Mouse (Mus musculus) granulocyte monocyte progenitor cell, adult 5-6 weeks (primary cell): ENCODE measurements around the gene Mif4gd. TPM values are rescaled to one million over a fixed set of nuclear protein-coding genes. Genes with fewer than 3 reads are reported as not detected.

ENCODE experiments used
- ATAC-seq: replicated peaks from 2 replicates; pipeline ENCODE4 v1.8.0; 2016; ENCODE audit warnings: mild to moderate bottlenecking, moderate TSS enrichment, inconsistent platforms; ENCODE audit not compliant: poor library complexity, severe bottlenecking
- total RNA-seq, 2 experiments: library from RNA; stranded (forward) in 1 of 2; stranded (reverse) in 1 of 2; fragments of 200-712, 200-1000 nt in 1 of 2; fragments of >200 nt in 1 of 2; fragmentation: Nextera tagmentation in 1 of 2; gene quantifications; 2 replicates each; pipeline ENCODE4 v1.2.3; 2014 to 2017

Gene Mif4gd
- total RNA-seq, 2 experiments from 2014 or later, result 18.9 to 29.5 TPM

DNA sequence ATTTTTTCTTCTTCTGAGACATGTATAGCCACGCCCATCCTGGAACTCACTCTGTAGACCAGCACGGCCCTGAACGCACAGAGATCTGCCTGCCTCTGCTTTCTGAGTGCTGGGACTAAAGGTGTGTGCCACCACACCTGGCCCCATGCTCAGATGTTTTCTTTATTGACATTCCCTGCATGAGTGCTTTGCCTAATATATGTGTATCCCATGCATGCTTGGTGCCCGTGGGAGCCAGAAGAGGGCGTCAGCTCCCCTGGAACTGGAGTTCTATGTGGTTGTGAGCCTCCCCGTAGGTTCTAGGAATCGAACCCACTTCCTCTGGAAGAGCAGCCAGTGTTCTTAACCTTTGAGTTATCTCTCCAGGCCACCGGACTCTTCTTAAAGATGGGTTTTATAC, 22.3 kb upstream of the Mif4gd start:
- ATAC-seq, result no peak

DNA sequence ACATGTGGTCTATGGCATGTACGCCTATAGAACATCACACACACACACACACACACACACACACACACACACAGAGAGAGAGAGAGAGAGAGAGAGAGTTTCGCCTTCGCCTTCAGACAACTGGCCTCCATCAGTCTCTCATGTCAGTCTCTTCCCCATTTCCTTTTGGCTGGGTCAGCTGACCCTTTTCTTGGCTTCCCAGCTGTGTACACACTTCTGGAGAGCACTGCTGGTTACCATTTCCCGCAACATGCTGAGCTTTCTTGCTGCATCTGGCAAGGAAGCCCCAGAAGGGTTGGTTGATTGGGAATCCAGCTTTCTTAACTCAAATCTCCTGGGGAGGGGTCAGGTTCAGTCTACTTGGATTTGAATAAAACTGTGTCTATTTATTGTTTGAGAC, 21.3 kb upstream of the Mif4gd start:
- ATAC-seq, result peak; percentile 20; the same call in 1 of the 2 replicates

DNA sequence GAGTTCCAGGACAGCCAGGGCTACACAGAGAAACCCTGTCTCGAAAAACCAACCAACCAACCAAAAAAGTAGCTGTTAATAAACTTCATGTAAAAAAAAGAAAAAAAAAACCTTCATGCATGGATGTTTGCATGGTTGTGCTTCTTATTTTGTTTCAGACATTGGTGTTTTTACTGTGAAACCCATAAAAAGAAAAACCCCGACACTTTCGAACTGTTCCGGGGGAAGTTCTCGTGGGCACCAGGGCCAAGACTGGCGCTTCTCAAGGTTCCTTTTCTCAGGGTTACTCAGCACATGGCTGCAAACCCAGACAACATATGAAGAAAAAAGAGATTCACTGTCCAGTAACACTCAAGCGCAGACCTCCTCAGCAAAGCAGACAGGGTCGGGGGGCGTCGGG, 20.1 kb upstream of the Mif4gd start:
- ATAC-seq, result no peak

DNA sequence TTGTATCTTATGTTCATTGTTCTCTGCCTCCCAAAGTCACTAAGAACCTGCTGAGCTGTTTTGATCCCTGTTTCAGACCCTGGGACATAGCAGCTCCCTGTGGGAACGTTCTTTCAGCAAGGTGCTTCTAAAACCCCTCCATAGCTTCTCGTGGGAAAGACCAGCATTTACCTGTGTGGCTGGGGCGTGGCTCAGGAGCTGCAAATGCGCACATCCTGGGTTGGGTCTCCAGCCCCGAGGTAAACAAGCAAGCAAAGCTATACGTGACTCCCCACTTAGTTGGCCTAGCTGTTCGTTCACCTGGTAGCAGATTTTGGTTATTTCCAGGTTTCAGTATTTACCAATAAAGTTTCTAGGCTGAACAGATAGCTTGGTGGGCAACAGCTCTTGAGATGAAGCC, 19.5 kb upstream of the Mif4gd start:
- ATAC-seq, result no peak

- ATAC-seq, result no peak
Observed at GRCm38 (mm10) chr11:115631505-115631890, 18.7 kb upstream of the Mif4gd start.

- ATAC-seq, result peak; percentile 72
Observed at GRCm38 (mm10) chr11:115630532-115631504, 18.0 kb upstream of the Mif4gd start.

GRCm38 (mm10) chr11:115629734-115630531, 17.2 kb upstream of the Mif4gd start:
- no peak for ATAC-seq

DNA sequence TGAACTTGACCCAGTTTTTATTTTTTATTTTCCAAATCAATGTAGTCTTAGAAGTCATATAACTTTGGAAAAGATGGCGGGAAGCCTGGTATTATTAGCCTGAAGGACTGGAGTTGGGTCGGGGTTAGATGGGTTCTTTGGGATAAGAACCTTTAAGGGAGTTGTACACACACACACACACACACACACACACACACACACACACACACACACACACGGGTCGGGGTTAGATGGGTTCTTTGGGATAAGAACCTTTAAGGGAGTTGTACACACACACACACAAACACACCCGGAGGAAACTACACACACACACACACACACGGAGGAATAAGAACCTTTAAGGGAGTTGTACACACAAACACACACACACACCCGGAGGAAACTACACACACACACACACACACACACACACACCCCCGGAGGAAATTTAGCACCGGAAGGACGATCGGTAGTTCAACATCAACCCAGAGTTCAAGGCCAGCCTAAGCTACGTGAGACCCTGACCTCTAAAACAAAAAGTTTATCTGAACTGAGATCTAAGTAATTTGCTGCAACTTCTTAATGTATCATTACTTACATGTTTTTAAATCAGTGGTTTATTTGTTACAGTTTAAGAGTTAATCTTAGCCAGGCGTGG, 15.8 kb upstream of the Mif4gd start:
- ATAC-seq, result no peak

- peak; percentile 91 for ATAC-seq
Observed at GRCm38 (mm10) chr11:115627705-115628464, 15.1 kb upstream of the Mif4gd start, which contains the start of gene Slc25a19. Slc25a19 (minus strand) TSS chr11:115628295.

DNA sequence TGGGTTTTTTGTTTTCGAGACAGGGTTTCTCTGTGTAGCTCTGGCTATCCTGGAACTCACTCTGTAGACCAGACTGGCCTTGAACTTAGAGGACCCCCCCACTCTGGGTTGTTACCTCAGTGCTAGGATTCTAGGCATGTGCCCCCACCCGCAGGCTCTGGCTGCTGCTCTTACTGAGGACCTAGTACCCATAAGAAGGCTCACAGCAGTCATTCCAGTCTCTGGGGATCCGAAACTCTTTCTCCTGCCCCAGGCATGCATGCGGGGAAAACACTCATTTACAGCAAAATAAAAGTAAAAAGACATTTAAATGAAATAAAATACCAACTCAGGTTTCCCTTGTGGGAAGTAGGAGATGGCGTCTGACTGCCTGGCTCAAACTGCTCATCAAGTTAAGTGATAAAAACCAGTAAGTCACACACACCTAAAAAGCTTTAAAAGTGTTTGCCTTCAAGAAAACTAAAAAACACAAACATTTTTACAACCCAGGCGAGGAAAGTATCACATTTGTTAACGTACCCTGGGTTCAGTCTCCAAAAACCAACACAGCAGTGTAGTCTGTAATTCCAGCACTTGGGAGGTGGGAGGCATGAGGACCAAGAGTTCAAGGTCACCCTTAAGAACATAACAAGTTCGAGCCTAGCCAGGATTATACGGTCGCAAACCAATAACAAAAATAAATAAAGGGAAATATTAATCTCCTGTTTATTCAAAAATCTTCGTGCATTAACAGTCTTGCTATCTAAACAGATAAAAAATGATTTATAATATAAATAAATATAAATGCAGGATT, 14.3 kb upstream of the Mif4gd start:
- ATAC-seq, result no peak

- ATAC-seq, result no peak
Observed at GRCm38 (mm10) chr11:115625877-115626276, 13.1 kb upstream of the Mif4gd start.

- ATAC-seq, result no peak
Observed at GRCm38 (mm10) chr11:115623487-115624070, 10.8 kb upstream of the Mif4gd start.

DNA sequence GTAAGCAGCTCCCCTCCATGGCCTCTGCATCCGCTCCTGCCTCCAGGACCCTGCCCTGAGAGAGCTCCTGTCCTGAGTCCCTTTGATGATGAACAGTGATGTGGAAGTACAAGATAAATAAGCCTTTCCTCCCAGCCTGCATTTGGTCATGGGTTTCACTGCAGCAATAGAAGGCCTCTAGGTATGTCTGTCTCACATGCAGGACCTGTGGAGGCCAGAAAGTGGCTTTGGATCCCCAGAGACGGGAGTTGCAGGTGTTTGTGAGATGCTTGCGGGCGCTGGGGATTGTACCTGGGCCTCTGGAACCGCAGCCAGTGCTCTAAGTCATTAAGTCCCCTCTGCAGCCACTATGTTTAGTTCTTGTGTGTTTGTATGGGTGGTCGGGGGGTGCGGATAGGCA, 7.2 kb upstream of the Mif4gd start:
- ATAC-seq, result no peak

- ATAC-seq, result no peak
Observed at GRCm38 (mm10) chr11:115618732-115619516, 6.2 kb upstream of the Mif4gd start.

DNA sequence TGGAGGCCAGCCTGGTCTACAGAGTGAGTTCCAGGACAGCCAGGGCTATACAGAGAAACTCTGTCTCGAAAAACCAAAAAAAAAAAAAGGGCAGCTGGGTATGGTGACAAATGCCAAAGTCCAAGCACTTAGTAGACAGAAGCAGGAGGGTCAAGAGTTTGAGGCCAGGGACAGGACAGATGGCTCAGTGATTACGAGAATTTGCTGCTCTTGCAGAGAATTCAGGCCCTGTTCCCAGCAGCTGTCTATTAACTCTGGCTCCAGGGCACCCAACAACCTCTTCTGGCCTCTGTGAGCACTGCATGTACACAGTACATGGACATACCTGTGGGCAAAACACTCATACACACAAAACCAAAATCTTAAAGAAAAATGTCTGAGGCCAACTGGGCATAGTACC, 5.2 kb upstream of the Mif4gd start:
- ATAC-seq, result no peak

- no peak for ATAC-seq
Observed at GRCm38 (mm10) chr11:115616893-115617292, 4.1 kb upstream of the Mif4gd start.

GRCm38 (mm10) chr11:115616371-115616770, 3.6 kb upstream of the Mif4gd start:
- ATAC-seq, result no peak

DNA sequence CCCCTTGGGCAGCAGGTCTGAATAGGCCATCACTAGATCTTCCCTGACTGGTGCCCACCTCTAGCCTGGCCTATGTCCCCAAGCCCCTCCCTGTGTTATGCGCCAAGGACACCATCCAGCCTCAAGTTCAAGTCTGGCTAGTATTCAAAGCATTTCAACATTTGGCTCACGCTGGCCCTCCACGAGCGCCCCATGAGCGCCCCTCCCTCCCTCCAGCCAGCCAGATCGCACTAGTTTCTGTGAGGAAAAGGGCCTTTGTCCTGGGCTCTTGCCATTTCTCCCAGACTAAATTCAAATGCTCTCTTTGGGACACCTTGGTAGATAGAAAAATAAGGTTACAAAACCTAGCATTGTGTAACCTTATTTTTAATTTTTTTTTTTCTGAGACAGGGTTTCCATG, 3.1 kb upstream of the Mif4gd start:
- no peak for ATAC-seq
